Mouse (Mus musculus): ENCODE measurements at regions not wholly inside any gene's neighbourhood (a gene's known extent, or its start where the extent isn't known, plus 50 kb on each side); places are given as distances from the start of the nearest gene placed in this dataset.

GRCm38 (mm10) chr14:61795976-61796645 lies 188.9 kb downstream of the Kcnrg start:
- no peak overlapping the region for H3K27ac ChIP-seq
- no peak overlapping the region for H3K4me2 ChIP-seq (ENCODE audit: low read depth, low read length)
- DNase-seq (ENCODE audit: low spot score) (no peak), ATAC-seq (no peak)
- no peak overlapping the region for H3K9ac ChIP-seq (replicated peaks; ENCODE audit: low read length)
- WGBS: 87% methylated on average over 7 of the region's 7 CpGs
- no peaks in the 10 kb centered on the region for H3K4me1 ChIP-seq (ENCODE audit: insufficient read depth, low read length)
- no peaks in the 10 kb centered on the region for H3K9me3 ChIP-seq (ENCODE audit: low read length)
- H3K4me3 ChIP-seq (ENCODE audit: low read length): no peak overlapping the region
- no peaks in the 10 kb centered on the region for H3K36me3 ChIP-seq (ENCODE audit: insufficient read depth, low read length)
- no peaks in the 10 kb centered on the region for H3K27me3 ChIP-seq (ENCODE audit: insufficient read depth, low read length)
- TF ChIP-seq CTCF (IDR thresholded peaks at IDR 0.05; ENCODE audit: low read depth): no peak

- H3K27me3 ChIP-seq (ENCODE audit: insufficient read depth, low read length): no peaks in the 10 kb centered on the region
- H3K4me1 ChIP-seq (ENCODE audit: insufficient read depth, low read length): no peaks in the 10 kb centered on the region
- H3K36me3 ChIP-seq (ENCODE audit: insufficient read depth, low read length): no peaks in the 10 kb centered on the region
- no peak overlapping the region for H3K27ac ChIP-seq
- H3K9ac ChIP-seq (replicated peaks; ENCODE audit: low read length): no peak overlapping the region
- no peak overlapping the region for H3K4me3 ChIP-seq (ENCODE audit: low read length)
- TF ChIP-seq CTCF (IDR thresholded peaks at IDR 0.05; ENCODE audit: low read depth): no peak
- 93% methylated on average over 7 of the region's 7 CpGs for WGBS
- DNase-seq (ENCODE audit: low spot score) (no peak), ATAC-seq (no peak)
- H3K9me3 ChIP-seq (ENCODE audit: low read length): no peaks in the 10 kb centered on the region
- H3K4me2 ChIP-seq (ENCODE audit: low read depth, low read length): no peak overlapping the region
These were observed 189.4 kb downstream of the Kcnrg start for GRCm38 (mm10) chr14:61796671-61797070.

GRCm38 (mm10) chr14:61803421-61803925 lies 196.2 kb downstream of the Kcnrg start:
- WGBS: 27% methylated on average over 1 of the region's 1 CpGs
- TF ChIP-seq CTCF (IDR thresholded peaks at IDR 0.05; ENCODE audit: low read depth): no peak
- H3K9ac ChIP-seq (replicated peaks; ENCODE audit: low read length): no peak overlapping the region
- H3K9me3 ChIP-seq (ENCODE audit: low read length): no peaks in the 10 kb centered on the region
- no peak overlapping the region for H3K4me2 ChIP-seq (ENCODE audit: low read depth, low read length)
- H3K4me1 ChIP-seq (ENCODE audit: insufficient read depth, low read length): no peaks in the 10 kb centered on the region
- ATAC-seq: no peak
- DNase-seq (ENCODE audit: low spot score): no peak
- H3K4me3 ChIP-seq (ENCODE audit: low read length): no peak overlapping the region
- H3K27me3 ChIP-seq (ENCODE audit: insufficient read depth, low read length): no peaks in the 10 kb centered on the region
- H3K36me3 ChIP-seq (ENCODE audit: insufficient read depth, low read length): no peaks in the 10 kb centered on the region
- H3K27ac ChIP-seq: no peak overlapping the region

- Histone ChIP-seq H3K27ac (no peak overlapping the region), H3K9me3 (ENCODE audit: low read length) (no peaks in the 10 kb centered on the region), H3K4me2 (ENCODE audit: low read depth, low read length) (no peak overlapping the region), H3K27me3 (ENCODE audit: insufficient read depth, low read length) (no peaks in the 10 kb centered on the region), H3K4me1 (ENCODE audit: insufficient read depth, low read length) (0 out of 2 replicates have a peak, but pooled peaks cover 3% of the 10 kb centered on the region), H3K9ac (replicated peaks; ENCODE audit: low read length) (no peak overlapping the region), H3K4me3 (ENCODE audit: low read length) (no peak overlapping the region), H3K36me3 (ENCODE audit: insufficient read depth, low read length) (no peaks in the 10 kb centered on the region)
- DNase-seq (ENCODE audit: low spot score): no peak
- no peak for TF ChIP-seq CTCF (IDR thresholded peaks at IDR 0.05; ENCODE audit: low read depth)
- 72% methylated on average over 2 of the region's 2 CpGs for WGBS
- ATAC-seq: no peak
These were observed 198.2 kb downstream of the Kcnrg start for GRCm38 (mm10) chr14:61805433-61805832.

GRCm38 (mm10) chr14:61808193-61808592 lies 200.9 kb downstream of the Kcnrg start:
- Histone ChIP-seq H3K4me2 (ENCODE audit: low read depth, low read length) (no peak overlapping the region), H3K4me1 (ENCODE audit: insufficient read depth, low read length) (0 out of 2 replicates have a peak, but pooled peaks cover 3% of the 10 kb centered on the region), H3K36me3 (ENCODE audit: insufficient read depth, low read length) (no peaks in the 10 kb centered on the region), H3K9ac (replicated peaks; ENCODE audit: low read length) (no peak overlapping the region), H3K27ac (no peak overlapping the region), H3K4me3 (ENCODE audit: low read length) (no peak overlapping the region), H3K9me3 (ENCODE audit: low read length) (no peaks in the 10 kb centered on the region), H3K27me3 (ENCODE audit: insufficient read depth, low read length) (no peaks in the 10 kb centered on the region)
- ATAC-seq (no peak), DNase-seq (ENCODE audit: low spot score) (no peak)
- TF ChIP-seq CTCF (IDR thresholded peaks at IDR 0.05; ENCODE audit: low read depth): no peak
- WGBS: 75% methylated on average over 9 of the region's 9 CpGs

- peak; percentile 20 for DNase-seq (ENCODE audit: low spot score)
- Histone ChIP-seq H3K4me2 (ENCODE audit: low read depth, low read length) (no peak overlapping the region), H3K36me3 (ENCODE audit: insufficient read depth, low read length) (no peaks in the 10 kb centered on the region), H3K27me3 (ENCODE audit: insufficient read depth, low read length) (no peaks in the 10 kb centered on the region), H3K9me3 (ENCODE audit: low read length) (no peaks in the 10 kb centered on the region), H3K27ac (no peak overlapping the region), H3K4me3 (ENCODE audit: low read length) (no peak overlapping the region), H3K4me1 (ENCODE audit: insufficient read depth, low read length) (0 out of 2 replicates have a peak, but pooled peaks cover 3% of the 10 kb centered on the region), H3K9ac (replicated peaks; ENCODE audit: low read length) (no peak overlapping the region)
- WGBS: 69% methylated on average over 10 of the region's 10 CpGs
- no peak for ATAC-seq
- no peak for TF ChIP-seq CTCF (IDR thresholded peaks at IDR 0.05; ENCODE audit: low read depth)
These were observed 202.6 kb downstream of the Kcnrg start for GRCm38 (mm10) chr14:61809716-61810437.
